Mouse (Mus musculus): ENCODE results near the gene Ror1. TPM values are rescaled to one million over a fixed set of nuclear protein-coding genes. Genes with fewer than 3 reads are reported as not detected.

Ror1 gene
- polyA plus RNA-seq, 1 experiment from 2014 or later = 10.5 TPM

DNA sequence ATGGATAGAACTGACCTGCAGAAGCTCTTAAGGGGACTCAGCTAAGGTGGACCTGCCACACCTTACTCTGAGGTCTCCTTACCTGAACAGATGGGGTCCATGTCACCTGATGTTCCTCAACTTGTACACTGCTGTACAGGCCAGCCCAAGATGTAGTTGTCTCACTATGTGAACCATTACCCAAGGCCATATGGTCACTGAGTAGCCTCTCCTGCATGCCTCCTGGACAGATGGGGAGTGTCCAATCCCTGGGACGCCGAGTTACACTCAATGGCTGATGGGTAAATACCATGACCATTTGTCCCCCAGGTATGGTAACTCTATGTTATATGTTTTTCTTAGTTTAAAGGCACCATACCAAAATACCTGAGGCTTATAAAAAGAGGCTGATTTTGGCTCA, 29.9 kb upstream of the Ror1 start:
- H3K9ac ChIP-seq = no peak overlapping the region
- H3K4me3 ChIP-seq = no peak overlapping the region
- peaks cover 9% of the 10 kb centered on the region for H3K4me1 ChIP-seq
- ATAC-seq (ENCODE audit: extremely low read depth, insufficient number of reproducible peaks, low FRiP score, low TSS enrichment) = no peak
- H3K27me3 ChIP-seq (replicated peaks) = peaks cover 9% of the 10 kb centered on the region; the same call in 1 of the 2 replicates
- no peaks in the 10 kb centered on the region for H3K36me3 ChIP-seq
- no peaks in the 10 kb centered on the region for H3K9me3 ChIP-seq
- no peak overlapping the region for H3K27ac ChIP-seq (replicated peaks)
- no peak overlapping the region for H3K4me2 ChIP-seq
- 80% methylated on average over 2 of the region's 2 CpGs for WGBS

GRCm38 (mm10) chr4:100070101-100070500, 25.5 kb upstream of the Ror1 start:
- no peak overlapping the region for H3K4me2 ChIP-seq
- WGBS = 69% methylated on average over 6 of the region's 6 CpGs

DNA sequence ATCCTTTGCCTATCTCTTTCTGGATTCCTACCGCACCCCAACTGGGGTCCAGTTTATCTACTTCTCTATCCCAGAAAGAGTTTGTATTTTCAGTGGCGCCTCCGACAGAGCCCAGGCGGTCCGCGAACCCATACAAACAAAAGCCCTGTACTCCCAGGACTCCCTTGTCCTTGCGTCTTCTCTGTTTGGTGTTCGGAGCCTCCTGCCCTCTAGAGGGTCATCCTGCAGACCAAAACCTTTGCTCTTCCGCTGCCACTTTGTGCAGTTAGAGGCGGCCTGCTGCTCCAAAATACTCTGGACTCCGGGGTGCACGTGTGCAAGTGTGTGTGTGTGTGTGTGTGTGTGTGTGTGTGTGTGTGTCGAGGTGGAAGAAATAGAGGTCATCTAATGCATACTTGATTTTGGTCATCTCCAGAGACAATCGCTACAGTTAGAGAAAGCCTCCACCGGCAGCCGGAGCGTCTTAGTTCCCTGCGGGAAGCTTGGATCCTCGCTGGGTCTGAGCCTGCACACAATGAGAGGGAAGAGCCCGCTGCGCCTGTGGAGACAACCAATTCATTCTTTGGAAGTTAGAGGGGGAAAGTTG, 1.1 kb downstream of the Ror1 start:
- H3K36me3 ChIP-seq = no peaks in the 10 kb centered on the region
- H3K4me3 ChIP-seq = peak overlapping the region; percentile 80
- peak overlapping the region; percentile 77 for H3K4me2 ChIP-seq
- H3K9ac ChIP-seq = peak overlapping the region; percentile 93
- H3K9me3 ChIP-seq = no peaks in the 10 kb centered on the region
- H3K27me3 ChIP-seq (replicated peaks) = peaks cover 14% of the 10 kb centered on the region
- peak overlapping the region; percentile 90 for H3K27ac ChIP-seq (replicated peaks)
- ATAC-seq (ENCODE audit: extremely low read depth, insufficient number of reproducible peaks, low FRiP score, low TSS enrichment) = no peak
- WGBS = under 1% methylated on average over 21 of the region's 21 CpGs
- H3K4me1 ChIP-seq = peaks cover 35% of the 10 kb centered on the region

More at GRCm38 (mm10) chr4:100070101-100070500, 25.5 kb upstream of the Ror1 start:
- Histone ChIP-seq H3K9me3 (no peaks in the 10 kb centered on the region), H3K9ac (no peak overlapping the region), H3K4me1 (no peaks in the 10 kb centered on the region), H3K27ac (replicated peaks) (no peak overlapping the region), H3K4me3 (no peak overlapping the region), H3K27me3 (replicated peaks) (peaks cover 9% of the 10 kb centered on the region; the same call in 1 of the 2 replicates), H3K36me3 (no peaks in the 10 kb centered on the region)
- no peak for ATAC-seq (ENCODE audit: extremely low read depth, insufficient number of reproducible peaks, low FRiP score, low TSS enrichment)

DNA sequence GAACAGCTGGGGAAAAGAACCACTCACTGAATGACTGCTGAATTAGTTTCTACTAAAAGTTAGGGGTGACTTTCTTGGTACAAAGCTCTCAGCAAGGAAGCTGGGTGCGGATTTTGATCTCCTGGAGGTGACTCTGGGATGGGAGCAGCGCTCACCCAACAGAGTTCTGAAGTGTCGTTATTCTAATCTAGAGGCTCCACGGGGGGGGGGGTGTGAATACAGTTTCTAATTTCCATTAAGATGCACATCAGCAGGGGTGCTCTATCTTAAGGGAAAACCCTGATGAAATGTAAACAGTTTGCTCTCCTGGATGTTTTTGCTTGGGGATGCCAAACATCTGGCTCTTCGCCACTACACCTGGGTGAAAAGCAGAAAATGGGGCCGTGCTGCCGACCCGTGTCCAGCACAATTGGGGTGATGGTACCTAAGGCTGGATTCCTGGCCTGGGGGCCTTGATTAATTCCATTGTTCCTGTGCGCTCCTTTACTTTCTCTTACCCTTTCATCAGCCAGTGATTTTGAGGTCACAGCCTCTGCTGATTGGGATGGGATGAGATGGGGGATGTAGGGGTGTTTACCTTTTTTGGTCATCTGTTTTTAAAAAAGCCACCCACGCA, 1.9 kb downstream of the Ror1 start:
- H3K27me3 ChIP-seq (replicated peaks) = peaks cover 14% of the 10 kb centered on the region
- H3K27ac ChIP-seq (replicated peaks) = peak overlapping the region; percentile 90; the same call in 1 of the 2 replicates
- no peaks in the 10 kb centered on the region for H3K9me3 ChIP-seq
- H3K36me3 ChIP-seq = no peaks in the 10 kb centered on the region
- peak overlapping the region; percentile 80 for H3K4me3 ChIP-seq
- peaks cover 43% of the 10 kb centered on the region for H3K4me1 ChIP-seq
- 25% methylated on average over 10 of the region's 10 CpGs for whole genome bisulfite sequencing
- no peak for ATAC-seq (ENCODE audit: extremely low read depth, insufficient number of reproducible peaks, low FRiP score, low TSS enrichment)
- H3K9ac ChIP-seq = peak overlapping the region; percentile 93
- H3K4me2 ChIP-seq = peak overlapping the region; percentile 77

- Histone ChIP-seq H3K9me3 (no peaks in the 10 kb centered on the region), H3K4me2 (no peak overlapping the region), H3K27me3 (replicated peaks) (peaks cover 7% of the 10 kb centered on the region; the same call in 1 of the 2 replicates), H3K4me1 (peaks cover 67% of the 10 kb centered on the region), H3K36me3 (no peaks in the 10 kb centered on the region), H3K9ac (peak overlapping the region; percentile 60), H3K27ac (replicated peaks) (peak overlapping the region; percentile 44), H3K4me3 (no peak overlapping the region)
- WGBS = 50% methylated on average over 7 of the region's 7 CpGs
- no peak for ATAC-seq (ENCODE audit: extremely low read depth, insufficient number of reproducible peaks, low FRiP score, low TSS enrichment)
These were observed 5.7 kb downstream of the Ror1 start for GRCm38 (mm10) chr4:100101066-100101820.

DNA sequence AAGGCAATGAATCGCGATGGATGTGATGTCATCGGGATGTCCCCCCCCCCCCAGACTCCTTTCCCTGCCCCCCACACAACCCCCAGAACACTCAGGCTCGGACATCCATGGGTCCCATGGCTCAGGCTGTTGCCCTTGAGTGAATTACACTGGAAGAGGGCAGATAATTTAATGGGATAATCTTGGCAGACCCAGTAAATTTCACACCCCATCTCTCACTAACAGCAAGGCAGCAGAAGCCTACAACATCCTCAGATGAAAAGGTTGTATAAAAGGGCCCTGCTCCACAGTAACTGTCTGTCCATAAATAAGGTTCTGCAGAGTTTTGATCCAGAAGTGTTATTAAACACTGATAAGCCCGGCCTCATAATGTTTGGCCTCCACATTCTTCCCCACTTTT, 6.3 kb downstream of the Ror1 start:
- peaks cover 70% of the 10 kb centered on the region for H3K4me1 ChIP-seq
- no peak for ATAC-seq (ENCODE audit: extremely low read depth, insufficient number of reproducible peaks, low FRiP score, low TSS enrichment)
- H3K4me3 ChIP-seq = no peak overlapping the region
- H3K36me3 ChIP-seq = no peaks in the 10 kb centered on the region
- peaks cover 7% of the 10 kb centered on the region; the same call in 1 of the 2 replicates for H3K27me3 ChIP-seq (replicated peaks)
- H3K9ac ChIP-seq = no peak overlapping the region
- H3K9me3 ChIP-seq = no peaks in the 10 kb centered on the region
- 0 out of 2 replicates have a peak overlapping the region, but pooled peaks have one; percentile 44 for H3K27ac ChIP-seq (replicated peaks)
- 65% methylated on average over 5 of the region's 5 CpGs for WGBS
- no peak overlapping the region for H3K4me2 ChIP-seq

DNA sequence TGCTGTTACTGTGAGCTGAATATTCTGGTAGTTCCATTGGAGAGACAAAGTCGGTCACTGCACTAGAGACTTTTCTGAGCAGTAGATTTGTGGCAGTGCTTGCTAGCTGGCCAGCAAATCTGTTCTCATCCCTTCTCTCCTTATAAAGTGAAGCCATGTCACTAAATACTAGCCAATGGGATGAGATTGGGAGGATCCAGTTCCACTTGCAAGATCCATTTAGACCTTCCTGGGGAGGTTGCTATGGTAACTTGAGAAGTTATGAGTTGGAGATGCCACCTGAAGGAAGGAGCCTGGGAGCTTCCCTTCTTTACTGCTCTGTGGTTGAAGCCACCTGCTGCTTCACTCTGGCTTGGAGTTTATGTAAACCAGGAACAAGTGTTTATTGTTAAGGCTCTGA, 8.7 kb downstream of the Ror1 start:
- Histone ChIP-seq H3K27ac (replicated peaks) (no peak overlapping the region), H3K9me3 (no peaks in the 10 kb centered on the region), H3K36me3 (no peaks in the 10 kb centered on the region), H3K4me3 (no peak overlapping the region), H3K27me3 (replicated peaks) (no peaks in the 10 kb centered on the region), H3K9ac (no peak overlapping the region), H3K4me2 (no peak overlapping the region), H3K4me1 (peaks cover 65% of the 10 kb centered on the region)
- no peak for ATAC-seq (ENCODE audit: extremely low read depth, insufficient number of reproducible peaks, low FRiP score, low TSS enrichment)
- 75% methylated on average over 1 of the region's 1 CpGs for WGBS

GRCm38 (mm10) chr4:100107593-100107992, 12.0 kb downstream of the Ror1 start:
- no peaks in the 10 kb centered on the region for H3K27me3 ChIP-seq (replicated peaks)
- no peaks in the 10 kb centered on the region for H3K9me3 ChIP-seq
- no peak overlapping the region for H3K4me2 ChIP-seq
- H3K9ac ChIP-seq = no peak overlapping the region
- no peak overlapping the region for H3K4me3 ChIP-seq
- no peak for ATAC-seq (ENCODE audit: extremely low read depth, insufficient number of reproducible peaks, low FRiP score, low TSS enrichment)
- H3K27ac ChIP-seq (replicated peaks) = no peak overlapping the region
- H3K4me1 ChIP-seq = peaks cover 64% of the 10 kb centered on the region
- WGBS = 74% methylated on average over 9 of the region's 9 CpGs
- no peaks in the 10 kb centered on the region for H3K36me3 ChIP-seq

- Histone ChIP-seq H3K27me3 (replicated peaks) (no peaks in the 10 kb centered on the region), H3K4me1 (peaks cover 55% of the 10 kb centered on the region), H3K36me3 (no peaks in the 10 kb centered on the region), H3K27ac (replicated peaks) (no peak overlapping the region), H3K4me3 (no peak overlapping the region), H3K4me2 (no peak overlapping the region), H3K9me3 (no peaks in the 10 kb centered on the region), H3K9ac (no peak overlapping the region)
- WGBS = 85% methylated on average over 4 of the region's 4 CpGs
- ATAC-seq (ENCODE audit: extremely low read depth, insufficient number of reproducible peaks, low FRiP score, low TSS enrichment) = no peak
These were observed 13.0 kb downstream of the Ror1 start for GRCm38 (mm10) chr4:100108551-100108950.

DNA sequence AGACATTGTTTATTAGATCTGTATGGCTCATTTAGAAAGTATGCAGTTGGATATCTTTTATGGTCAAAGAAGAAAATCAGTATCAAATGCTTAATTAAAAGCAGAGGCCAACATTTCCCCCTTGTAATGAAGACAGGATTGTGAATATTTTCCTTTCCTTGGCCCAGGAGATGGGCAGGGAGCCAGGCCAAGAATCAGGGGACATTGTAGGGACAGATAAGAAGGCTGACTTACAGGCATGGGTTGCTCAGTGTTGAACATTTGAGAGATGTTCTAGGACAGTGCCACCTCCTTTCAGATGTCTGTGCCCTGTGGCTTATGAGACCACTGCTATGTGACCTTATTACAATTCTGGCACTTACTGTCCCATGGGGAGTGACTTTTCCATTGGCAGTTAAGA, 18.6 kb downstream of the Ror1 start:
- Histone ChIP-seq H3K9me3 (no peaks in the 10 kb centered on the region), H3K4me3 (no peak overlapping the region), H3K36me3 (peaks cover 6% of the 10 kb centered on the region), H3K4me1 (peaks cover 26% of the 10 kb centered on the region), H3K4me2 (no peak overlapping the region), H3K27ac (replicated peaks) (no peak overlapping the region), H3K9ac (no peak overlapping the region), H3K27me3 (replicated peaks) (no peaks in the 10 kb centered on the region)
- ATAC-seq (ENCODE audit: extremely low read depth, insufficient number of reproducible peaks, low FRiP score, low TSS enrichment) = no peak

- 91% methylated on average over 3 of the region's 3 CpGs for WGBS
- Histone ChIP-seq H3K36me3 (peaks cover 6% of the 10 kb centered on the region), H3K27ac (replicated peaks) (no peak overlapping the region), H3K9ac (no peak overlapping the region), H3K27me3 (replicated peaks) (no peaks in the 10 kb centered on the region), H3K4me3 (no peak overlapping the region), H3K4me1 (peaks cover 23% of the 10 kb centered on the region), H3K4me2 (no peak overlapping the region), H3K9me3 (no peaks in the 10 kb centered on the region)
- no peak for ATAC-seq (ENCODE audit: extremely low read depth, insufficient number of reproducible peaks, low FRiP score, low TSS enrichment)
These were observed 20.8 kb downstream of the Ror1 start for GRCm38 (mm10) chr4:100116366-100116765.

All from heart, embryonic 13.5 days (tissue).